Mouse (Mus musculus): ENCODE results near the gene Hmgn1.
"Not testable (repeated sequence)": the region's sequence is repeated elsewhere in the genome, so short reads cannot be mapped to it uniquely, and the experiment has no call there.

Hmgn1 gene

GRCm38 (mm10) chr16:96127288-96127656 lies 257 bp downstream of the Hmgn1 start:
- DNase-seq (ENCODE audit: extremely low read depth, insufficient read length, low spot score) = peak; percentile 76

GRCm38 (mm10) chr16:96126684-96127171 lies 801 bp downstream of the Hmgn1 start:
- peak; percentile 78 for DNase-seq (ENCODE audit: extremely low read depth, insufficient read length, low spot score)

- DNase-seq (ENCODE audit: extremely low read depth, insufficient read length, low spot score) = no peak
These were observed 7.4 kb downstream of the Hmgn1 start for GRCm38 (mm10) chr16:96120022-96120623.

- no peak for DNase-seq (ENCODE audit: extremely low read depth, insufficient read length, low spot score)
These were observed 12.8 kb downstream of the Hmgn1 start for GRCm38 (mm10) chr16:96114729-96115128.

- DNase-seq (ENCODE audit: extremely low read depth, insufficient read length, low spot score) = no peak
These were observed 14.8 kb downstream of the Hmgn1 start for GRCm38 (mm10) chr16:96112769-96113168.

GRCm38 (mm10) chr16:96110655-96111345 lies 16.7 kb downstream of the Hmgn1 start:
- DNase-seq (ENCODE audit: extremely low read depth, insufficient read length, low spot score) = no peak

GRCm38 (mm10) chr16:96109673-96110072 lies 17.9 kb downstream of the Hmgn1 start:
- no peak for DNase-seq (ENCODE audit: extremely low read depth, insufficient read length, low spot score)

GRCm38 (mm10) chr16:96103036-96103435 lies 24.5 kb downstream of the Hmgn1 start:
- no peak for DNase-seq (ENCODE audit: extremely low read depth, insufficient read length, low spot score)

GRCm38 (mm10) chr16:96097811-96098210 lies 29.7 kb downstream of the Hmgn1 start:
- not testable (repeated sequence) for DNase-seq (ENCODE audit: extremely low read depth, insufficient read length, low spot score)

GRCm38 (mm10) chr16:96095966-96096365 lies 31.6 kb downstream of the Hmgn1 start:
- DNase-seq (ENCODE audit: extremely low read depth, insufficient read length, low spot score) = peak; percentile 44

- DNase-seq (ENCODE audit: extremely low read depth, insufficient read length, low spot score) = peak; percentile 80
These were observed 35.7 kb downstream of the Hmgn1 start for GRCm38 (mm10) chr16:96091515-96092504.

GRCm38 (mm10) chr16:96088120-96088519 lies 39.4 kb downstream of the Hmgn1 start:
- DNase-seq (ENCODE audit: extremely low read depth, insufficient read length, low spot score) = no peak

GRCm38 (mm10) chr16:96087436-96087835 lies 40.1 kb downstream of the Hmgn1 start:
- no peak for DNase-seq (ENCODE audit: extremely low read depth, insufficient read length, low spot score)

GRCm38 (mm10) chr16:96087001-96087400 lies 40.5 kb downstream of the Hmgn1 start:
- DNase-seq (ENCODE audit: extremely low read depth, insufficient read length, low spot score) = no peak

- DNase-seq (ENCODE audit: extremely low read depth, insufficient read length, low spot score) = no peak
These were observed 41.9 kb downstream of the Hmgn1 start for GRCm38 (mm10) chr16:96085597-96085996.

- DNase-seq (ENCODE audit: extremely low read depth, insufficient read length, low spot score) = no peak
These were observed 44.3 kb downstream of the Hmgn1 start for GRCm38 (mm10) chr16:96083179-96083646.

GRCm38 (mm10) chr16:96082301-96083178 lies 45.0 kb downstream of the Hmgn1 start, which contains the start of gene Brwd1:
Gene Brwd1 (minus strand): TSS chr16:96082526.
- peak; percentile 84 for DNase-seq (ENCODE audit: extremely low read depth, insufficient read length, low spot score)

- DNase-seq (ENCODE audit: extremely low read depth, insufficient read length, low spot score) = peak; percentile 58
These were observed 45.7 kb downstream of the Hmgn1 start for GRCm38 (mm10) chr16:96081742-96082241.

- peak; percentile 76 for DNase-seq (ENCODE audit: extremely low read depth, insufficient read length, low spot score)
These were observed 46.2 kb downstream of the Hmgn1 start for GRCm38 (mm10) chr16:96081331-96081730.

- no peak for DNase-seq (ENCODE audit: extremely low read depth, insufficient read length, low spot score)
These were observed 47.0 kb downstream of the Hmgn1 start for GRCm38 (mm10) chr16:96080524-96080923.

All from 3134 (cell line).